Mouse (Mus musculus): Measurements from ENCODE around the gene Rpl36a-ps1. TPM values are rescaled to one million over a fixed set of nuclear protein-coding genes. Genes with fewer than 3 reads are reported as not detected.

The Rpl36a-ps1 gene
- polyA plus RNA-seq, 1 experiment from 2014 or later, result not detected

- H3K27me3 ChIP-seq (replicated peaks; ENCODE audit: control insufficient read depth, insufficient read depth, low read length), result no peaks in the 10 kb centered on the region
- peak overlapping the region; percentile 48 for H3K9ac ChIP-seq (replicated peaks; ENCODE audit: low read depth, low read length)
- H3K36me3 ChIP-seq (ENCODE audit: control insufficient read depth, insufficient read depth), result no peaks in the 10 kb centered on the region
- WGBS, result 39% methylated on average over 12 of the region's 12 CpGs
- H3K27ac ChIP-seq (ENCODE audit: low read length), result no peak overlapping the region
- H3K4me2 ChIP-seq (ENCODE audit: low read length), result peak overlapping the region; percentile 57
- H3K9me3 ChIP-seq (ENCODE audit: control insufficient read depth, low read length), result peaks cover 3% of the 10 kb centered on the region; the same call in 1 of the 2 replicates
- 0 out of 2 replicates have a peak, but pooled peaks cover 4% of the 10 kb centered on the region for H3K4me1 ChIP-seq (replicated peaks; ENCODE audit: control insufficient read depth, insufficient read depth, low read length)
- ATAC-seq, result peak; percentile 63
- H3K4me3 ChIP-seq (replicated peaks; ENCODE audit: low read length), result peak overlapping the region; percentile 40
Measured at GRCm38 (mm10) chr14:99022346-99023086, 28.4 kb upstream of the Rpl36a-ps1 start.

- H3K4me1 ChIP-seq (replicated peaks; ENCODE audit: control insufficient read depth, insufficient read depth, low read length), result 0 out of 2 replicates have a peak, but pooled peaks cover 4% of the 10 kb centered on the region
- no peak for ATAC-seq
- H3K4me2 ChIP-seq (ENCODE audit: low read length), result no peak overlapping the region
- H3K27ac ChIP-seq (ENCODE audit: low read length), result no peak overlapping the region
- H3K9me3 ChIP-seq (ENCODE audit: control insufficient read depth, low read length), result no peaks in the 10 kb centered on the region
- no peak overlapping the region for H3K4me3 ChIP-seq (replicated peaks; ENCODE audit: low read length)
- 59% methylated on average over 10 of the region's 10 CpGs for WGBS
- no peak overlapping the region for H3K9ac ChIP-seq (replicated peaks; ENCODE audit: low read depth, low read length)
- H3K36me3 ChIP-seq (ENCODE audit: control insufficient read depth, insufficient read depth), result no peaks in the 10 kb centered on the region
- H3K27me3 ChIP-seq (replicated peaks; ENCODE audit: control insufficient read depth, insufficient read depth, low read length), result no peaks in the 10 kb centered on the region
Measured at GRCm38 (mm10) chr14:99019136-99019808, 25.2 kb upstream of the Rpl36a-ps1 start.

GRCm38 (mm10) chr14:99018691-99019090 lies 24.6 kb upstream of the Rpl36a-ps1 start:
- WGBS, result 75% methylated on average over 7 of the region's 7 CpGs
- no peak for ATAC-seq

GRCm38 (mm10) chr14:99010920-99011313 lies 16.8 kb upstream of the Rpl36a-ps1 start:
- no peak overlapping the region for H3K4me2 ChIP-seq (ENCODE audit: low read length)

More at GRCm38 (mm10) chr14:99018691-99019090, 24.6 kb upstream of the Rpl36a-ps1 start:
- Histone ChIP-seq H3K27ac (ENCODE audit: low read length) (no peak overlapping the region), H3K27me3 (replicated peaks; ENCODE audit: control insufficient read depth, insufficient read depth, low read length) (no peaks in the 10 kb centered on the region), H3K9me3 (ENCODE audit: control insufficient read depth, low read length) (no peaks in the 10 kb centered on the region), H3K4me2 (ENCODE audit: low read length) (no peak overlapping the region), H3K4me3 (replicated peaks; ENCODE audit: low read length) (no peak overlapping the region), H3K36me3 (ENCODE audit: control insufficient read depth, insufficient read depth) (no peaks in the 10 kb centered on the region), H3K9ac (replicated peaks; ENCODE audit: low read depth, low read length) (no peak overlapping the region), H3K4me1 (replicated peaks; ENCODE audit: control insufficient read depth, insufficient read depth, low read length) (0 out of 2 replicates have a peak, but pooled peaks cover 4% of the 10 kb centered on the region)

GRCm38 (mm10) chr14:99010224-99010919 lies 16.3 kb upstream of the Rpl36a-ps1 start:
- H3K27ac ChIP-seq (ENCODE audit: low read length), result no peak overlapping the region
- ATAC-seq, result no peak
- no peaks in the 10 kb centered on the region for H3K27me3 ChIP-seq (replicated peaks; ENCODE audit: control insufficient read depth, insufficient read depth, low read length)
- 71% methylated on average over 8 of the region's 8 CpGs for WGBS
- no peak overlapping the region for H3K9ac ChIP-seq (replicated peaks; ENCODE audit: low read depth, low read length)
- H3K9me3 ChIP-seq (ENCODE audit: control insufficient read depth, low read length), result no peaks in the 10 kb centered on the region
- H3K4me1 ChIP-seq (replicated peaks; ENCODE audit: control insufficient read depth, insufficient read depth, low read length), result no peaks in the 10 kb centered on the region
- no peak overlapping the region for H3K4me2 ChIP-seq (ENCODE audit: low read length)
- H3K4me3 ChIP-seq (replicated peaks; ENCODE audit: low read length), result no peak overlapping the region
- no peaks in the 10 kb centered on the region for H3K36me3 ChIP-seq (ENCODE audit: control insufficient read depth, insufficient read depth)

More at GRCm38 (mm10) chr14:99010920-99011313, 16.8 kb upstream of the Rpl36a-ps1 start:
- Histone ChIP-seq H3K4me3 (replicated peaks; ENCODE audit: low read length) (no peak overlapping the region), H3K9ac (replicated peaks; ENCODE audit: low read depth, low read length) (no peak overlapping the region), H3K27ac (ENCODE audit: low read length) (no peak overlapping the region), H3K36me3 (ENCODE audit: control insufficient read depth, insufficient read depth) (no peaks in the 10 kb centered on the region), H3K4me1 (replicated peaks; ENCODE audit: control insufficient read depth, insufficient read depth, low read length) (no peaks in the 10 kb centered on the region), H3K27me3 (replicated peaks; ENCODE audit: control insufficient read depth, insufficient read depth, low read length) (no peaks in the 10 kb centered on the region), H3K9me3 (ENCODE audit: control insufficient read depth, low read length) (no peaks in the 10 kb centered on the region)
- ATAC-seq, result no peak
- WGBS, result 72% methylated on average over 2 of the region's 2 CpGs

GRCm38 (mm10) chr14:98992482-98992881 lies 1.6 kb downstream of the Rpl36a-ps1 start:
- H3K36me3 ChIP-seq (ENCODE audit: control insufficient read depth, insufficient read depth), result no peaks in the 10 kb centered on the region
- no peak overlapping the region for H3K4me3 ChIP-seq (replicated peaks; ENCODE audit: low read length)
- no peaks in the 10 kb centered on the region for H3K4me1 ChIP-seq (replicated peaks; ENCODE audit: control insufficient read depth, insufficient read depth, low read length)
- H3K4me2 ChIP-seq (ENCODE audit: low read length), result no peak overlapping the region
- no peak overlapping the region for H3K27ac ChIP-seq (ENCODE audit: low read length)
- H3K9ac ChIP-seq (replicated peaks; ENCODE audit: low read depth, low read length), result no peak overlapping the region
- WGBS, result 93% methylated on average over 2 of the region's 2 CpGs
- no peaks in the 10 kb centered on the region for H3K27me3 ChIP-seq (replicated peaks; ENCODE audit: control insufficient read depth, insufficient read depth, low read length)
- H3K9me3 ChIP-seq (ENCODE audit: control insufficient read depth, low read length), result no peaks in the 10 kb centered on the region
- no peak for ATAC-seq

- no peak overlapping the region for H3K9ac ChIP-seq (replicated peaks; ENCODE audit: low read depth, low read length)
- no peaks in the 10 kb centered on the region for H3K27me3 ChIP-seq (replicated peaks; ENCODE audit: control insufficient read depth, insufficient read depth, low read length)
- H3K27ac ChIP-seq (ENCODE audit: low read length), result no peak overlapping the region
- no peak overlapping the region for H3K4me2 ChIP-seq (ENCODE audit: low read length)
- no peaks in the 10 kb centered on the region for H3K36me3 ChIP-seq (ENCODE audit: control insufficient read depth, insufficient read depth)
- no peak overlapping the region for H3K4me3 ChIP-seq (replicated peaks; ENCODE audit: low read length)
- no peaks in the 10 kb centered on the region for H3K4me1 ChIP-seq (replicated peaks; ENCODE audit: control insufficient read depth, insufficient read depth, low read length)
- 61% methylated on average over 3 of the region's 3 CpGs for WGBS
- ATAC-seq, result no peak
- H3K9me3 ChIP-seq (ENCODE audit: control insufficient read depth, low read length), result no peaks in the 10 kb centered on the region
Measured at GRCm38 (mm10) chr14:98990636-98991035, 3.5 kb downstream of the Rpl36a-ps1 start.

- Histone ChIP-seq H3K27me3 (replicated peaks; ENCODE audit: control insufficient read depth, insufficient read depth, low read length) (no peaks in the 10 kb centered on the region), H3K27ac (ENCODE audit: low read length) (no peak overlapping the region), H3K4me3 (replicated peaks; ENCODE audit: low read length) (no peak overlapping the region), H3K36me3 (ENCODE audit: control insufficient read depth, insufficient read depth) (no peaks in the 10 kb centered on the region), H3K9me3 (ENCODE audit: control insufficient read depth, low read length) (no peaks in the 10 kb centered on the region), H3K9ac (replicated peaks; ENCODE audit: low read depth, low read length) (no peak overlapping the region), H3K4me1 (replicated peaks; ENCODE audit: control insufficient read depth, insufficient read depth, low read length) (no peaks in the 10 kb centered on the region), H3K4me2 (ENCODE audit: low read length) (no peak overlapping the region)
- 44% methylated on average over 3 of the region's 3 CpGs for WGBS
- no peak for ATAC-seq
Measured at GRCm38 (mm10) chr14:98989818-98990217, 4.3 kb downstream of the Rpl36a-ps1 start.

- no peaks in the 10 kb centered on the region for H3K27me3 ChIP-seq (replicated peaks; ENCODE audit: control insufficient read depth, insufficient read depth, low read length)
- no peak overlapping the region for H3K4me3 ChIP-seq (replicated peaks; ENCODE audit: low read length)
- WGBS, result 24% methylated on average over 4 of the region's 4 CpGs
- ATAC-seq, result no peak
- H3K4me1 ChIP-seq (replicated peaks; ENCODE audit: control insufficient read depth, insufficient read depth, low read length), result no peaks in the 10 kb centered on the region
- H3K4me2 ChIP-seq (ENCODE audit: low read length), result no peak overlapping the region
- no peak overlapping the region for H3K9ac ChIP-seq (replicated peaks; ENCODE audit: low read depth, low read length)
- no peaks in the 10 kb centered on the region for H3K36me3 ChIP-seq (ENCODE audit: control insufficient read depth, insufficient read depth)
- no peaks in the 10 kb centered on the region for H3K9me3 ChIP-seq (ENCODE audit: control insufficient read depth, low read length)
- no peak overlapping the region for H3K27ac ChIP-seq (ENCODE audit: low read length)
Measured at GRCm38 (mm10) chr14:98971921-98972320, 22.2 kb downstream of the Rpl36a-ps1 start.

All from forebrain, embryonic 16.5 days (tissue).